Mouse (Mus musculus) MEL (cell line): ENCODE results near the gene Prox2. TPM values are rescaled to one million over a fixed set of nuclear protein-coding genes. Genes with fewer than 3 reads are reported as not detected.
A peak's percentile ranks its signal among the peaks of the same experiment; 100 is the strongest.
"Not testable (repeated sequence)": the region's sequence is repeated elsewhere in the genome, so short reads cannot be mapped to it uniquely, and the experiment has no call there.

Experiments
- DNase-seq: peaks from one replicate; pipeline ENCODE4 v3.0.0; 2011; ENCODE audit warnings: low read depth, low spot score
- H3K27ac ChIP-seq: 2 replicates; pipeline ENCODE4 v1.5.1; 2012; ENCODE audit warnings: low read depth, mild to moderate bottlenecking, control low read depth, low read length, moderate library complexity; ENCODE audit not compliant: control insufficient read depth
- H3K27me3 ChIP-seq, 2 experiments: fragments of 150-350 bp in 1 of 2; sonication (generic) in 1 of 2; 2 replicates each; pipeline ENCODE4 v1.6.1; 2012; ENCODE audit warnings: low read length in 2 of 2, mild to moderate bottlenecking in 2 of 2, improper control_type of control experiment in 1 of 2, moderate library complexity in 1 of 2; ENCODE audit not compliant: insufficient read depth in 2 of 2, control insufficient read depth in 1 of 2
- H3K36me3 ChIP-seq, 2 experiments: 2 replicates each; pipeline ENCODE4 v1.6.1; 2012 to 2014; ENCODE audit warnings: low read length in 2 of 2, improper control_type of control experiment in 1 of 2, inconsistent platforms in 1 of 2, mild to moderate bottlenecking in 1 of 2; ENCODE audit not compliant: insufficient read depth in 2 of 2, control insufficient read depth in 1 of 2
- H3K4me1 ChIP-seq, 2 experiments: fragments of 150-350 bp in 1 of 2; sonication (generic) in 1 of 2; 2 replicates each; pipeline ENCODE4 v1.6.1; 2012; ENCODE audit warnings: low read length in 2 of 2, improper control_type of control experiment in 1 of 2, mild to moderate bottlenecking in 1 of 2; ENCODE audit not compliant: insufficient read depth in 2 of 2, control insufficient read depth in 1 of 2
- H3K4me3 ChIP-seq, 2 experiments: fragments of 150-350 bp in 1 of 2; sonication (generic) in 1 of 2; 2 replicates each; pipeline ENCODE4 v1.5.1; 2012; ENCODE audit warnings: low read depth in 2 of 2, low read length in 2 of 2, mild to moderate bottlenecking in 2 of 2, moderate library complexity in 2 of 2, control low read depth in 1 of 2, improper control_type of control experiment in 1 of 2; ENCODE audit not compliant: control insufficient read depth in 1 of 2, insufficient read depth in 1 of 2
- H3K79me2 ChIP-seq: 2 replicates; pipeline ENCODE4 v1.6.1; 2012; ENCODE audit warnings: mild to moderate bottlenecking, low read length, moderate library complexity; ENCODE audit not compliant: control insufficient read depth, poor library complexity, insufficient read depth
- H3K9ac ChIP-seq: 2 replicates; pipeline ENCODE4 v1.6.1; 2012; ENCODE audit warnings: low read depth, mild to moderate bottlenecking, control low read depth, low read length, moderate library complexity; ENCODE audit not compliant: control insufficient read depth, poor library complexity, severe bottlenecking
- H3K9me3 ChIP-seq: fragments of 150-350 bp; sonication (generic); replicated peaks from 2 replicates; pipeline ENCODE4 v1.6.1; 2012; ENCODE audit warnings: mild to moderate bottlenecking, low read length, improper control_type of control experiment, moderate library complexity; ENCODE audit not compliant: insufficient read depth
- BHLHE40 ChIP-seq: IDR thresholded peaks from 2 replicates; pipeline ENCODE4 v1.6.1; 2012; ENCODE audit warnings: low read depth, mild to moderate bottlenecking, inconsistent platforms, low read length, improper control_type of control experiment, borderline replicate concordance
- CTCF ChIP-seq, 3 experiments: IDR thresholded peaks in 2 of 3; conservative IDR thresholded peaks in 1 of 3; 2 replicates each; pipeline ENCODE4 v1.5.1; 2011 to 2012; ENCODE audit warnings: low read length in 3 of 3, low read depth in 2 of 3, mild to moderate bottlenecking in 2 of 3, improper control_type of control experiment in 1 of 3, inconsistent platforms in 1 of 3, mixed read lengths in 1 of 3, moderate library complexity in 1 of 3; ENCODE audit not compliant: control insufficient read depth in 1 of 3, insufficient read depth in 1 of 3, poor library complexity in 1 of 3, severe bottlenecking in 1 of 3
- EP300 ChIP-seq, 2 experiments: IDR thresholded peaks; 2 replicates each; pipeline ENCODE4 v1.6.1; 2011; ENCODE audit warnings: improper control_type of control experiment in 2 of 2, low read length in 2 of 2, low read depth in 1 of 2, mild to moderate bottlenecking in 1 of 2
- GABPA ChIP-seq: IDR thresholded peaks from 2 replicates; pipeline ENCODE4 v1.6.1; 2012; ENCODE audit warnings: low read depth, mild to moderate bottlenecking, inconsistent platforms, low read length, improper control_type of control experiment, moderate library complexity
- GATA1 ChIP-seq: IDR thresholded peaks from 2 replicates; pipeline ENCODE4 v1.6.1; 2011; ENCODE audit warnings: low read depth, low read length, improper control_type of control experiment
- HCFC1 ChIP-seq: IDR thresholded peaks from 2 replicates; pipeline ENCODE4 v1.6.1; 2012; ENCODE audit warnings: low read depth, mild to moderate bottlenecking, inconsistent platforms, low read length, improper control_type of control experiment, moderate library complexity
- MAFK ChIP-seq: IDR thresholded peaks from 2 replicates; pipeline ENCODE4 v1.6.1; 2011; ENCODE audit warnings: low read depth, mild to moderate bottlenecking, low read length, improper control_type of control experiment, borderline replicate concordance
- MAZ ChIP-seq: IDR thresholded peaks from 2 replicates; pipeline ENCODE4 v1.6.1; 2012; ENCODE audit warnings: low read depth, mild to moderate bottlenecking, inconsistent platforms, low read length, improper control_type of control experiment
- MYB ChIP-seq: IDR thresholded peaks from 2 replicates; pipeline ENCODE4 v1.6.1; 2011; ENCODE audit warnings: mild to moderate bottlenecking, low read depth, low read length, improper control_type of control experiment
- MYC ChIP-seq: IDR thresholded peaks from 2 replicates; pipeline ENCODE4 v1.6.1; 2011; ENCODE audit warnings: low read depth, mild to moderate bottlenecking, low read length, improper control_type of control experiment, moderate library complexity
- NELFE ChIP-seq: IDR thresholded peaks from 2 replicates; pipeline ENCODE4 v1.6.1; 2011; ENCODE audit warnings: low read depth, low read length, improper control_type of control experiment
- RAD21 ChIP-seq: IDR thresholded peaks from 2 replicates; pipeline ENCODE4 v1.6.1; 2011; ENCODE audit warnings: mild to moderate bottlenecking, low read depth, low read length, improper control_type of control experiment
- SIN3A ChIP-seq: IDR thresholded peaks from 2 replicates; pipeline ENCODE4 v1.6.1; 2012; ENCODE audit warnings: low read length, improper control_type of control experiment, inconsistent platforms
- SMC3 ChIP-seq: IDR thresholded peaks from 2 replicates; pipeline ENCODE4 v1.6.1; 2011; ENCODE audit warnings: low read depth, low read length, improper control_type of control experiment
- TCF12 ChIP-seq: IDR thresholded peaks from 2 replicates; pipeline ENCODE4 v1.6.1; 2014; ENCODE audit warnings: low read depth, mild to moderate bottlenecking, inconsistent platforms, low read length, improper control_type of control experiment, moderate library complexity
- USF1 ChIP-seq: IDR thresholded peaks from 2 replicates; pipeline ENCODE4 v1.6.1; 2014; ENCODE audit warnings: low read depth, mild to moderate bottlenecking, inconsistent platforms, low read length, improper control_type of control experiment, moderate library complexity
- ZC3H11A ChIP-seq: IDR thresholded peaks from 2 replicates; pipeline ENCODE4 v1.6.1; 2012; ENCODE audit warnings: low read depth, mild to moderate bottlenecking, inconsistent platforms, low read length, improper control_type of control experiment
- ZKSCAN1 ChIP-seq: IDR thresholded peaks from 2 replicates; pipeline ENCODE4 v1.6.1; 2012; ENCODE audit warnings: low read depth, mild to moderate bottlenecking, inconsistent platforms, low read length, improper control_type of control experiment, moderate library complexity
- ZMIZ1 ChIP-seq: IDR thresholded peaks from 2 replicates; pipeline ENCODE4 v1.6.1; 2012; ENCODE audit warnings: low read depth, mild to moderate bottlenecking, inconsistent platforms, low read length, improper control_type of control experiment, moderate library complexity
- polyA plus RNA-seq, 2 experiments: library from polyadenylated mRNA; stranded (reverse) in 1 of 2; unstranded in 1 of 2; fragments of >175 nt in 1 of 2; fragments of >200 nt in 1 of 2; gene quantifications; 2 replicates each; pipeline versions ENCODE4 v1.2.1 to v1.2.4; 2012; ENCODE audit warnings: low replicate concordance in 2 of 2, low read depth in 1 of 2; ENCODE audit not compliant: insufficient read length in 2 of 2, insufficient read depth in 1 of 2, missing spikeins in 1 of 2
- total RNA-seq: library from RNA; depleted of rRNA; stranded (reverse); fragments of 300-350 nt; gene quantifications from 2 replicates; pipeline ENCODE4 v1.2.3, GENCODE M21; 2012

The Prox2 gene
- total and polyA plus RNA-seq, 3 experiments, result 3.1 to 3.6 TPM; not detected in 1

GRCm38 (mm10) chr12:85144276-85144675, 33.7 kb upstream of the Prox2 start:
- peak; percentile 38 for TF ChIP-seq SMC3
- peak in 2 of 3 experiments; percentile 1 to 37; a peak in 2 of 6 replicates for TF ChIP-seq CTCF (IDR thresholded peaks at IDR 0.05 in 2 of 3, conservative IDR thresholded peaks at IDR 0.05 in 1 of 3; ENCODE audit: control insufficient read depth in 1 of 3, insufficient read depth in 1 of 3, low read depth in 2 of 3, low read length in 3 of 3, poor library complexity in 1 of 3, severe bottlenecking in 1 of 3)
- TF ChIP-seq RAD21, result peak; percentile 19
- TF ChIP-seq ZC3H11A, result 0 out of 2 replicates have a peak, but pooled peaks have one; percentile 6
- not testable (repeated sequence) for H3K27ac ChIP-seq, H3K27me3 ChIP-seq, H3K36me3 ChIP-seq, H3K4me3 ChIP-seq, H3K9me3 ChIP-seq, H3K4me1 ChIP-seq, H3K79me2 ChIP-seq, H3K9ac ChIP-seq, DNase-seq

DNA sequence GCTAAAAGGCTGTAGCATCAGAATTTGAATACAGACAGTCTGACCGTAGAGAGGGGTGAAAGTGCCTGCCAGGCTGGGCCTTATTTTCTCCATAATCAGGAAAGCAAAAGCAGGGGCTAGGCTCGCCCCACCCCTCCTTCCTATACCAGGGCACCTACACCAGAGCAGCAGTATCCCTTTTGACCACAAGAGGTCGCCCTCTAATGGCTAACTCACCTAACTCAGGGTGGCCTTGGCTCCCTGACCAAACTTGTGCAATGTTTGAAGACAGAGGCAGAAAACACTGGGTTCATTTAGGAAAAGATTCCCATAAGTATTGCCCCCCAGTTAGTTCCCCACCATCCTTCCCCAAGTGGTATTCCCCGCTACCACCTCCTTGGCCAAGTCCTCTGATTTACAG, 32.2 kb upstream of the Prox2 start:
- no peaks in the 10 kb centered on the region for H3K27me3 ChIP-seq

DNA sequence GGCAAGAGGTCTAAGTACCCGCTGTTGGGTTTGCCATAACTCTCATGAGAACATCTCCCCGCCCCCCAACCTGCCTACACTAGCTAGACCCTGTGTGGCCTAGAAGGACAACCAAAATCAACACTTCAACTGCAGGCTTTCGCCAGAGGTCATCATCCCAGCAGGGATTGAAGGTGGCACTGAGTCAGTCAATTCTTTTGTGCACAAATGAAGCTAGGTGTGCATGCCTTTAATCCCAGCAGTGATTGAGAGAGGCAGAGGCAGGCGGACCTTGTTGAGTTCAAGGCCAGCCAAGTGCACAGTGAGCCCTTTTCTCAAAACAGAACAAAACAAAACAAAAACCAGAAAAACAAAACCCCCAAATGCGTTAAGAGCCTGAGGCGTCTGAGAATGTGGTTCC, 30.5 kb upstream of the Prox2 start:
- no peak overlapping the region for H3K9ac ChIP-seq
- no peaks in the 10 kb centered on the region for H3K4me1 ChIP-seq
- H3K4me3 ChIP-seq, result no peak overlapping the region
- DNase-seq, result no peak
- H3K27ac ChIP-seq, result no peak overlapping the region
- H3K27me3 ChIP-seq, result no peaks in the 10 kb centered on the region
- H3K9me3 ChIP-seq, result no peaks in the 10 kb centered on the region
- no peaks in the 10 kb centered on the region for H3K36me3 ChIP-seq
- H3K79me2 ChIP-seq, result no peaks in the 10 kb centered on the region
- no peak for TF ChIP-seq SIN3A
- TF ChIP-seq USF1, result no peak
- no peak for TF ChIP-seq BHLHE40
- TF ChIP-seq MAFK, result no peak
- no peak for TF ChIP-seq TCF12
- TF ChIP-seq CTCF (IDR thresholded peaks at IDR 0.05 in 2 of 3, conservative IDR thresholded peaks at IDR 0.05 in 1 of 3; ENCODE audit: control insufficient read depth in 1 of 3, insufficient read depth in 1 of 3, low read depth in 2 of 3, low read length in 3 of 3, poor library complexity in 1 of 3, severe bottlenecking in 1 of 3), result no peak
- TF ChIP-seq HCFC1, result no peak
- TF ChIP-seq EP300 (IDR thresholded peaks at IDR 0.05; ENCODE audit: low read depth in 1 of 2, low read length in 2 of 2), result no peak
- no peak for TF ChIP-seq GABPA
- no peak for TF ChIP-seq ZC3H11A
- TF ChIP-seq MYB, result no peak
- TF ChIP-seq MAZ, result no peak
- TF ChIP-seq GATA1, result no peak
- TF ChIP-seq MYC, result no peak
- TF ChIP-seq ZMIZ1, result no peak
- no peak for TF ChIP-seq ZKSCAN1

More for the DNA sequence above, 32.2 kb upstream of the Prox2 start:
- Histone ChIP-seq H3K79me2 (no peaks in the 10 kb centered on the region), H3K9ac (no peak overlapping the region), H3K36me3 (no peaks in the 10 kb centered on the region), H3K4me3 (no peak overlapping the region), H3K9me3 (no peaks in the 10 kb centered on the region), H3K4me1 (no peaks in the 10 kb centered on the region), H3K27ac (no peak overlapping the region)
- TF ChIP-seq CTCF (IDR thresholded peaks at IDR 0.05 in 2 of 3, conservative IDR thresholded peaks at IDR 0.05 in 1 of 3; ENCODE audit: control insufficient read depth in 1 of 3, insufficient read depth in 1 of 3, low read depth in 2 of 3, low read length in 3 of 3, poor library complexity in 1 of 3, severe bottlenecking in 1 of 3) (peak; percentile 91 to 97 (median 93)), ZC3H11A (peak; percentile 67), SMC3 (peak; percentile 86), NELFE (no peak), RAD21 (peak; percentile 82)
- peak; percentile 79 for DNase-seq
